Mouse (Mus musculus): ENCODE measurements around the gene Sytl3.
"Not testable (repeated sequence)": the region's sequence is repeated elsewhere in the genome, so short reads cannot be mapped to it uniquely, and the experiment has no call there.

Gene Sytl3

DNA sequence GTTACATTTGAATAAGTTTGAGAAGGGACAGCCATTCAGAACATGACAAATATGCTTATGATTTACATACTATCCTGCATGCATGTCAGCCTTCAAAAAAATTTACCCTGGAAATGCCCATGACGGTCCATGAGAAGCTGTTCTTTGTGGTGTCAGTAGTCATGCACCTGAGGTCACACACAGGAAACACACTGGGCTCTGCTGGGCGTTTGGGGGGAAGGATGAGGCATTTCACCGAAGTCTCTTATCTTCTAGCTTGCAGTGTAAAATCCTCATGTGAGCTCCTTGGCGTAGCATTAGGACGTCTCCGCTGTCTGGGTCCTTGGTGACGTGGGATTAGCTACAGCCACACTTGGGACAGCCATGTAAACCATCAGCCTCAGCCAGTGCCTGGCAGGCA lies at the start of gene Sytl3:
TSS of gene Sytl3 (plus strand) at position 293 of the 400 bp plus-strand sequence.
- peak; percentile 27 to 39 for DNase-seq

DNA sequence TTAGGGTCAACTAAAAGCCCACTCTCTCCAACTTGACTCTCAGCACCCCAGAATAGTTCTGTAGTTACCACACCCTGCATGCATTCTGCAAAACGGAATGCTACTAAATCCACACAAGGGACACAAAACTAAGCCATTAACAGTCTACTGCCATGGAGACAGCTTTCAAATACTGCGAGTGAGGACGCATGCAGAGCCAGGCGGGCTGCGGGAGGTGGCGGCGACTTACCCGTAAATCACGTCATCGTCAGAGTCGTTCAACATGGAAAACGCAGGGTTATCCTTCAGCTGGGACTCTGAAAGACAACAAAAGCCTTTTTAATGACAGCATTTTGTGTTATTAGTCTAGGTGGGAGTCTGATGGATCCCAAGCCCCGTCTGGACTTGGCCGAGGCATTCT lies 45.4 kb upstream of the Sytl3 start:
- DNase-seq: not testable (repeated sequence)

- not testable (repeated sequence) for DNase-seq
These were observed 44.6 kb upstream of the Sytl3 start for GRCm38 (mm10) chr17:6614316-6614715.

GRCm38 (mm10) chr17:6616731-6617130 lies 42.2 kb upstream of the Sytl3 start:
- not testable (repeated sequence) for DNase-seq

DNA sequence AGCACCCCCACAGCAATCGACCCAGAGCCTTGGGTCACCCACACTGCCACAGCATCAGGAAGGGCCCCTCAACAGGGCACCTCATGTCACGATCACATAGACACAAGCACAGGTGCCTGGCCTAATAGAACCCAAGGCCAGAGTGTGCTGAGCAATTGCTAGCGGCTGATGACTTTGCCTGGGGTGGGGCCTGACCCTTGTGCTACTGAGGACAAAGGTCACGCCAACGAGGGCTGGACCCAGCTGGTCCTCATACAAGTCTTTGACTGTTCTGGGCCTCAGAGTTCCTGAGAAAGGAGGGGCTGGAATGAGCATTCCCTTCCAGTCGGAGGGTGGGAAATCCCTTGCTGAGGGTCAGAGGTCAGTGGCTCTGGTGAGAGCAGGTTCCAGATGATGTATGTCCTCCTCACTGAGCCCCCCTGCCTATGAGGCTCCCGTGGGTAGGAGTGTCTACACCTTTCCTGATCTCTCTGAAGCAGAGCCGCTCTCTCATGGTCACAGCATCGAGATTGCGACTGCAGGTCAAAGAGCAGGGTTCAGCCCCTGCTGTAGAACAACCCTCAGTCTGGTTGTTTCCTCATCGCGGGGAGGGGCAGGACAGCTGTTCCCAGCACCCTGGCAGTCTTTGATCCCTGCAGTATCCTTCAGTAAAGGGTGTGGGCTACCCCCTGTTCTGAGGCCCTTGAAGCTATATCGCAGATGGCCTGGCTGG lies 41.0 kb upstream of the Sytl3 start:
- not testable (repeated sequence) for DNase-seq

- not testable (repeated sequence) for DNase-seq
These were observed 39.6 kb upstream of the Sytl3 start for GRCm38 (mm10) chr17:6619271-6619670.

DNA sequence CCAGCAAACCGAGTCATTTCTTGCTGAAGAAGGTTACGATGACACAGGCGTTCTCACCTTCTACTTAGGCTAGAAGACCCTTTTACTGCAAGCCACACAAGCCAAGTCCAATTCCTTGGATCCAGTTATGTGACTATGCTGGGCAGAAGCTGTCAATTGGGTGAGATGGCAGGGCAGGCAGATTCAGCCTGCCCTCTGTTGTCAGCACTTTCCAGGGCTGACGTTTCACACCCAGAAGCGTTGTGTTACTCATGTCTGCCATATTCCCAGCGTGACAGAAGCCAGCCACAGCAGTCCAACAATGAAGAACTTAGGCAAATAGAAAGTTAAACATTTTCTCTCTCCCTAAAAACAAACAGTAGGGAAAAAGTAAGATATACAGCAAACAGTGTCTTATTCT lies 38.9 kb upstream of the Sytl3 start:
- DNase-seq: not testable (repeated sequence)

DNA sequence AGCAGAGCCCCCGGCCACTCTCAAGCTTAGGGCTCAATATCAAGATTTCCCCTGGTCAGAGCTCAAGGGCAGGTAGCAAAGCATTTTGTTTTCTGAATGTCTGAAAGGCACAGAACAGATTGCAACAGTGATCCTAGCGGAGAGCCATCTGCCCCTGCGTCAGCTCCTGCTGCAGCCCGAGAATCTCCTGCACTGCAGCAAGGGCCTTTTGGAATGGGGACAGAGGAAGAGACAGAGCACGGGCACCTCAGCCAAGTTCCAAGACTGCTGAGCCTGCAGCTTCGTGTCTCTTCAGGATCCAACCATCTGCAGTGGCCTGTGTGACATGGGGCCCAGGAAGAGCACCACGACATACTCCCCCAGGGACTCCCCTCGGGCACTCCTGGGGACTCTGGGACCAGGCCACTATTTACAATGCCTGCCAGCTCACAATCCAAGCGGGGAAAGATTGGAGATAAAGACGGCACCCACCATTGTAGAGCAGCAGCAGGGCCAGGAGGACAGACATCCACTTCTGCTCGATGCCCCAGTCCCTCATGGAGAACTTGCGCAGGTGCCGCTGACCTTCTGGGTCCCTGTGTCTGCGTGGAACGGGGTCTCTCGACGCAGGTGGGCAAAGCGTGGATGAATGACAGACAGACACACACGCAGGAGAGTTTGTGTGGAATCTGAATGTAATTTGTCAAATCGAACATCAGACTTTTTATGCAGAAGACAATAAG lies 38.0 kb upstream of the Sytl3 start:
- not testable (repeated sequence) for DNase-seq

DNA sequence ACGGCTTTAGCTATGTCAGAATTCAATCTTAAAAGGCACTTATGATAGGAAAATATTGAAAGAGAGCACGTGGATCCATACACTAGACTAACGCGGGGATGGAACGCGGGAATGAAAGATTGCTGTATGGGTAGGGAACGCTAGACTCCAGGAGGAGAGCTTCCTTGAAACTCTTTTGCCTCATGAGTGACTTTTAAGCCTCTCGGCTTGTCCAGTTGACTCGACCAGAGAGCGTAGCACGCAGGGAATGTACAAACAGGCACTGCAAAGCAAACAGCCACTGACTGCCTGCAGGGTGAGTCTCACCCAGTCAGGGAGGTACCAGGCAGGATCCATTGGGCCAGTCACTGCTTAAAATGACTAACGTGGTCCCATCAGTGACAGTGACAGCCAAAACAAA lies 36.9 kb upstream of the Sytl3 start:
- DNase-seq: not testable (repeated sequence)

GRCm38 (mm10) chr17:6624926-6625558 lies 33.9 kb upstream of the Sytl3 start:
- DNase-seq: not testable (repeated sequence)

GRCm38 (mm10) chr17:6630398-6630797 lies 28.5 kb upstream of the Sytl3 start:
- DNase-seq: not testable (repeated sequence)

GRCm38 (mm10) chr17:6632850-6633249 lies 26.0 kb upstream of the Sytl3 start:
- not testable (repeated sequence) for DNase-seq

GRCm38 (mm10) chr17:6635781-6636180 lies 23.1 kb upstream of the Sytl3 start:
- DNase-seq: not testable (repeated sequence)

- no peak for DNase-seq
These were observed 22.0 kb upstream of the Sytl3 start for GRCm38 (mm10) chr17:6636861-6637260.

DNA sequence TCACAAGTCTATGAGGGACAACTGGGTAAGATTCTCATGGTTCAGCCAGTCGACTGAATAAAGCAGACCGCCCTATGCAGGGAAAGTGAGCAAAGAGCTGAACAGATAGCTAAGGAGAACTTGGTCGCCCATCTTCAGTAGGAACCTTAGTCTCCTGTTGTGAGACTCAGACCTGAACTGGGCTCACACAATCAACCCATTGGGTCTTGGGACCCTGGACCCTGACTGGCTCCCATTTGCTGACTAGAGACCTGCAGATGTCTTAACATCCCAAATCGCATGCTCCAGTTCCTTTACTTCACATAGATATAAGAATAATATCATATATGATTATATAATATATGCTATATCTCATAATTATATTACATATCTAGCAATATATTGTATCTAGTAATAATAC lies 21.5 kb upstream of the Sytl3 start:
- not testable (repeated sequence) for DNase-seq

DNA sequence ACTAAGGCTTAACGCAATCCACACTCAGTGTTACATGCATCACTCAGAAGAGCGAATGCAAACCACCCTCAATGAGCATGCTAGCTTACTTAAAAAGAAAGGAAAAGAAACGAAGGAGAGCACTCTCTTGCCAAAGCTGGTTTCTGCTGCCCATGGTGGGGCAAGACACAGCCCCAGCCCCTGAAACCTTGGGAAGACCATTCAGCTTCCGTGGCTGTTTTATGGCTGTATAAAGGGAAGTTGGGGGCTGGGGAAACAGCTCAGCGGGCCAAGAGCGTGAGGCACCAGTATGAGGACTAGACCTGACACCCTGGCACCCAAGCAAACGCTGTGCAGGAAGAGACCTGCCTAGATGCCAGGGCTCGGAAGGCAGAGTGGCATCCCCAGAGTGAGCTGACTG lies 20.4 kb upstream of the Sytl3 start:
- not testable (repeated sequence) for DNase-seq

- not testable (repeated sequence) for DNase-seq
These were observed 19.4 kb upstream of the Sytl3 start for GRCm38 (mm10) chr17:6639486-6639885.

DNA sequence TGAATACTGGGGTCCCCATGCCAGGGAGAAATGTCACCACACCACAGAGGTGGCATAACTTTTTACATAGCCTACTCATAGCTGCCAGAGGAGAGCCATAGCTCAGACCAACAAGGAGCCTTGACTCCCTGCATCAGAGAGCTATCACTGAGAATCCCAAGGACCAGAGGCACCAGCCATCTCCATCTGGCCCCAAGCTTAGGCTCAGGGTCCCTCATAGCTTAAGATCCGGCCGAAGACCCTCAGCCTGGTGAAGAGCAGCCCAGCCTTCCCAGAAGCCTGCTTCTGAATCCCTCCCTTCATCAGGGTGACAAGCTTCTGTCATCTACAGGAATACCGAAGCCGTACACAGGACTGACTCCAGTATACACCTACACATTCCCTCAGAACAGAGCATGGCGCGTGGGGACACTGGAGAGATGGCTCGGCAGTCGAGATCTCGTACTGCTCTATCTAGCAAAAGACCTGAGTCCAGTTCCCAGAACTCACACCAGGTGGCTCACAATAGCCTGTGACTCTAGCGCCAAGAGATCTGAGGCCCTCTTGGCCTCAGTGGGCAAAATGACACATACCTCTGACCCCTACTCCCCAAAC lies 18.8 kb upstream of the Sytl3 start:
- DNase-seq: not testable (repeated sequence)

GRCm38 (mm10) chr17:6640771-6641429 lies 18.0 kb upstream of the Sytl3 start:
- DNase-seq: not testable (repeated sequence)

DNA sequence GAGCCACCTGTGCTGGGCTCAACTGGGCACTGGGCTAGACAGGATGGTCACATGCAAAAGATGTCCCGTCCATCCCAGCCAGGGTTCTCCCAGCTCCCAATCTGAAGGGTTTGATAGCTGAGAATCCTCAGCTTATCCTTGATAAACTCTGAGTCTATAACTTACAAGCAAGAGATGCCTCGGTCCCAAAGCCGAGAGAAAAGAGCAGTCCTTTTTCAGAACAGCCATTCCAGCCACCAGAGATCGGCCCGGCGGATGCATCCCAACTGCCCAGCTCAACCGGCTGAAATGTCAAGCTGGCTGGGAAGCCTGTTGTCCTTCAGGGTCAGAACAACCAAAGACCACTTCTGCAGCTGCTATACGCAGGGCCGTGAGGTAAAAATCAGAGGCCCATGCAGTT lies 14.7 kb upstream of the Sytl3 start:
- not testable (repeated sequence) for DNase-seq

DNA sequence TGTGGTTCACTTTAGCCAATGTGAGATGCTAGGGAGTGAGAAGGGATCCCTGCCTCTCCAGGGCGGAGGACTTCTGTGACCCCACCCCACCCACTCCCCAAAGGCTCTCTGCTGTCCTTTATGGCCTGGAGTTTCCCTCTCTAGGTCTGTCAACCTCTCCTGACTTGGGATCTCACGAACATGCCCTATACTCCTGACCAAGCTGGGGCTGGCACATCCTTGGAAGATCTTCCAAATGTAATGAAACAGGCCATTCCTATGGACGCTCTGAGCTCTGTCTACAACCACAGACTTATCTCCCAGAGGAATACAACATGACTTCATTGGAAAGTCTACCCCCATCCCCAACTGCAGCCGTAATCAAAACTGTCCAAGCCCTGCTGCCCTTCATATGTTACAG lies 14.2 kb upstream of the Sytl3 start:
- not testable (repeated sequence) for DNase-seq

GRCm38 (mm10) chr17:6645668-6646067 lies 13.2 kb upstream of the Sytl3 start:
- not testable (repeated sequence) for DNase-seq

GRCm38 (mm10) chr17:6646841-6647240 lies 12.1 kb upstream of the Sytl3 start:
- not testable (repeated sequence) for DNase-seq
